Mouse (Mus musculus) lung, postnatal 14 days (tissue): Measurements from ENCODE around the gene Vmn1r232.

ENCODE experiments used
- DNase-seq: peaks from one replicate; pipeline ENCODE4 v3.0.0; 2021

Vmn1r232 gene

GRCm38 (mm10) chr17:20919614-20920013 is at the start of gene Vmn1r232:
Vmn1r232 (minus strand) TSS chr17:20919714.
- DNase-seq, result no peak

GRCm38 (mm10) chr17:20966681-20967080 is 47.2 kb upstream of the Vmn1r232 start:
- DNase-seq, result no peak

GRCm38 (mm10) chr17:20965421-20965820 is 45.9 kb upstream of the Vmn1r232 start:
- no peak for DNase-seq

DNA sequence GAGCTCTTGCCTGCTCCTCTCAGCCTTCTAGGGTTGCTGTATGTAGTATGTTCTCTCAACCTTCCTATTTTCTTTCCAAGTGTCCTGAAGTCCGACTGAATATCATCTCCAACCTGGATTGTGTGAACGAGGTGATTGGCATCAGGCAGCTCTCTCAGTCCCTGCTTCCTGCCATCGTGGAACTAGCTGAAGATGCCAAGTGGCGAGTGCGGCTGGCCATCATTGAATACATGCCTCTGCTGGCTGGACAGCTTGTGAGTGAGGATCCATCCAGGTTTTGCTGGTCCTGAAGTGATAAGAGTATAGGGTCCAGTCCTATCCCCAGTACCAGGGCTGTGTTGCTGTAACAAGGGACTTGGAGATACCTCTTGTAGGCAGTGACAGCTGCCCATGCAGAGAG is 40.9 kb upstream of the Vmn1r232 start:
- no peak for DNase-seq

- DNase-seq, result no peak
These were observed 27.1 kb upstream of the Vmn1r232 start for GRCm38 (mm10) chr17:20946636-20947035.

DNA sequence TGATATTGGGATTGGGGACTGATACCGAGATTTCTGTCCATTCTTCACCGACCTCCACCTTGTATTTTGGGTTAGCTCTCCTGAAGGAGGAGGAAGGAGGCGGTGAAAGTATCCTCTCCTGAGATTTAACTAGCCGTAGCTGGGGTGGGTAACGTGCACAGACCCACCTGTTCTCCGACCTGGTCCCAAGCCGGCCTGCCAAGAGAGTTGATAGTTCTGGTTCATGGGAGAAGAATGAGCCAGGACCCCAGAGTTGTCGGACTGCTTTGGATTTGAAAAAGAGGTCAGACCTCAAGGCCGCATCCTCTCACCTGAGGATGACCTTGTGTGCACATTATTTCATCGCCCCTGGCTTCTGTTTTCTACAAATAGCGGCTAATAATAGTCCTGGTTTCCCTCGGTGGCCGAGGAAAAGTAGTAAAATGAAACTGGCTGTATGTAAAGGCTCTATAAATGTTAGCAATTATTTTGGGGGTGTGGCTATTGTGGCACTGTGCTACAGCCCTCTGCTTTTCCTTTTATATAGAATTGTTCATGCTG is 26.6 kb upstream of the Vmn1r232 start:
- no peak for DNase-seq

DNA sequence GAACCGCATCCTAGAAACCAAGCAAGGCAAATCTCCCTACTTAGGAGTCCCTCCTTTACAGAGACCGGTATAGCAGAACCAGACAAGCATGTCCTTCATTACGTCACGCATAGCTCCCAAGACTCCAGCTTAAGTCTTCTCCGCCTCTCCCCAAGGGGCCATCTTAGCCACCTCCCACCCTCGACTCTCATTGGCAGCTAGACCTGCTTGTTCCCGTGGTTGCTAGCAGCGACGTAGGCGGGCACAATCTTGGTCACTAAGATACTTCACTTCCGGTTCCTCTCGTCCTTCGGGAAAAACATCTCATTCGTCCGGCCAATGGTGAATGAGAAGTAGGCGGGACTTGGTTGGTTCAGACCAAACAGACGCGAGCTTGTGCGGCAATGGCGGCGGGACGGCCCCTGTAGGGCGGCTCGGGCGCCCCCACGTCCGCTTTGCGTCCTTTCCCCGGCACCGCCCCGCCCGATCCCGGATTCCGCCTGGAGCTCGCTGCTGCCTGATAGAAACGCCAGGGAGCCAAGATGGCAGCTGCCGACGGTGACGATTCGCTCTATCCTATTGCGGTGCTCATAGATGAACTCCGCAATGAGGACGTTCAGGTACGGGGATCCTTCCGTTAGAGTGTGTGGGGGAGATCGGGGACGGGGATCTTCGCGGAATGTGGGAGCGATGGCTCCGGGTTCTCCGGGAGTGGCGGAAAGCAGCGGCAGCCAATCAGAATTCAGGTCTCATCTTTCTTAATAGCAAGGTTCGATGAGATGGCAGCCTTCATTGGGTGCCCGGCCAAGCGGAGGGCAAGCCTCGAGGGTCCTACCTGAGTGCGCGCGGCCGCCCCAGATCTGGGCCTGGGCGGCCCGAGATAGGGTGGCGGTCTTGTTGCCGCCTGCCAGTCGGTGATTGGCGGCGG is 25.7 kb upstream of the Vmn1r232 start, which contains the start of gene Ppp2r1a:
Ppp2r1a (plus strand) TSS at position 327 of the 907 bp plus-strand sequence.
- peak; percentile 96 for DNase-seq

- no peak for DNase-seq
These were observed 24.7 kb upstream of the Vmn1r232 start for GRCm38 (mm10) chr17:20944226-20944625.

DNA sequence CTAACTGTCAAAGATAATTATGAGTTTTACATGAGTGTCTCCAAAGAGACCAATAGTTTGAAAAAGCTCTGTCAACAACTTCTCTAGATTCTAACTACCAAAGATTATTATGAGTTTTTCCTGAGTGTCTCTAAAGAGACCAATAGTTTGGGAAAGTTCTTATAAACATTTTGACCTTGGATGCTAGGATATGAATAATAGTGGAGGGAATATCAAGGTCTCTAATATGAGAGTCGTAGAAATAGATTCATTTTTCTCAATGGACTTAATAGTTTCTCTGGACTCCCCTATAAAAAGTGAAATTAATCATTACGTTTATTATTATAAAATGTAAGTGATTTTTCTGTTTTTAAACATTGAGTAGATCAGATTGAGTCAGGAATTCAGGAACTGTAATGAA is 14.5 kb downstream of the Vmn1r232 start, which contains the start of gene Vmn1r231:
Vmn1r231 (minus strand) TSS at position 101 of the 400 bp plus-strand sequence.
- DNase-seq, result no peak
